Mouse (Mus musculus) CH12.LX (cell line): ENCODE measurements around the gene Lrrtm4. TPM values are rescaled to one million over a fixed set of nuclear protein-coding genes. Genes with fewer than 3 reads are reported as not detected.

Source experiments
- DNase-seq: peaks from one replicate; pipeline ENCODE4 v3.0.0-alpha.2; 2013; ENCODE audit errors: extremely low read depth
- H3K27ac ChIP-seq: 2 replicates; pipeline ENCODE4 v1.5.1; 2012; ENCODE audit warnings: low read depth, mild to moderate bottlenecking, control low read depth, moderate library complexity; ENCODE audit not compliant: insufficient read depth
- H3K27me3 ChIP-seq: replicated peaks from 2 replicates; pipeline ENCODE3; 2012; ENCODE audit warnings: inconsistent platforms
- H3K36me3 ChIP-seq, 2 experiments: replicated peaks in 1 of 2; 2 replicates each; pipeline versions ENCODE3 to v1.6.1; 2012; ENCODE audit warnings: inconsistent platforms in 1 of 2, low read length in 1 of 2, mild to moderate bottlenecking in 1 of 2, mixed read lengths in 1 of 2, moderate library complexity in 1 of 2; ENCODE audit not compliant: control insufficient read depth in 1 of 2, insufficient read depth in 1 of 2
- H3K4me1 ChIP-seq, 2 experiments: 2 replicates each; pipeline ENCODE4 v1.6.1; 2012; ENCODE audit warnings: inconsistent platforms in 1 of 2, moderate library complexity in 1 of 2; ENCODE audit not compliant: insufficient read depth in 2 of 2, control insufficient read depth in 1 of 2
- H3K4me2 ChIP-seq: 2 replicates; pipeline ENCODE4 v1.6.1; 2012; ENCODE audit warnings: low read depth, mild to moderate bottlenecking, control low read depth; ENCODE audit not compliant: poor library complexity, insufficient read depth, severe bottlenecking
- H3K4me3 ChIP-seq, 3 experiments: fragments of 150-350 bp in 1 of 3; sonication (generic) in 1 of 3; replicated peaks in 1 of 3; 2 replicates each; pipeline versions ENCODE3 to v1.5.1; 2011 to 2012; ENCODE audit warnings: low read depth in 2 of 3, low read length in 2 of 3, mild to moderate bottlenecking in 2 of 3, moderate library complexity in 2 of 3, control low read depth in 1 of 3, improper control_type of control experiment in 1 of 3, inconsistent platforms in 1 of 3, mixed read lengths in 1 of 3; ENCODE audit not compliant: poor library complexity in 1 of 3
- H3K79me2 ChIP-seq: replicated peaks from 2 replicates; pipeline ENCODE4 v1.6.1; 2012; ENCODE audit warnings: mild to moderate bottlenecking, moderate library complexity; ENCODE audit not compliant: control insufficient read depth, poor library complexity, insufficient read depth, severe bottlenecking; ENCODE audit errors: extremely low read depth
- H3K9ac ChIP-seq: 2 replicates; pipeline ENCODE4 v1.6.1; 2012; ENCODE audit warnings: low read depth, mild to moderate bottlenecking, control low read depth, moderate library complexity; ENCODE audit not compliant: insufficient read depth
- H3K9me3 ChIP-seq: replicated peaks from 2 replicates; pipeline ENCODE3; 2012; ENCODE audit warnings: low read length, inconsistent platforms, mixed read lengths
- BHLHE40 ChIP-seq: IDR thresholded peaks from 2 replicates; pipeline ENCODE4 v1.6.1; 2011; ENCODE audit warnings: mild to moderate bottlenecking, low read depth, low read length, improper control_type of control experiment
- CHD1 ChIP-seq: IDR thresholded peaks from 2 replicates; pipeline ENCODE4 v1.6.1; 2012; ENCODE audit warnings: low read depth, low read length, improper control_type of control experiment, inconsistent platforms
- CTCF ChIP-seq, 2 experiments: IDR thresholded peaks in 1 of 2; conservative IDR thresholded peaks in 1 of 2; 2 replicates each; pipeline ENCODE4 v1.5.1; 2011 to 2012; ENCODE audit warnings: low read depth in 2 of 2, low read length in 2 of 2, improper control_type of control experiment in 1 of 2, inconsistent platforms in 1 of 2, mild to moderate bottlenecking in 1 of 2, moderate library complexity in 1 of 2
- E2F4 ChIP-seq: IDR thresholded peaks from 2 replicates; pipeline ENCODE4 v1.6.1; 2011; ENCODE audit warnings: low read depth, low read length, improper control_type of control experiment; ENCODE audit not compliant: insufficient replicate concordance
- ELF1 ChIP-seq: IDR thresholded peaks from 2 replicates; pipeline ENCODE4 v1.6.1; 2014; ENCODE audit warnings: low read depth, mild to moderate bottlenecking, inconsistent platforms, low read length, improper control_type of control experiment
- ETS1 ChIP-seq: conservative IDR thresholded peaks from 2 replicates; pipeline ENCODE4 v1.6.1; 2012; ENCODE audit warnings: low read depth, mild to moderate bottlenecking, inconsistent platforms, low read length, improper control_type of control experiment, moderate library complexity
- GABPA ChIP-seq: IDR thresholded peaks from 2 replicates; pipeline ENCODE4 v1.6.1; 2012; ENCODE audit warnings: low read depth, low read length, improper control_type of control experiment, inconsistent platforms; ENCODE audit not compliant: insufficient replicate concordance
- JUN ChIP-seq: IDR thresholded peaks from 2 replicates; pipeline ENCODE4 v1.6.1; 2011; ENCODE audit warnings: low read depth, mild to moderate bottlenecking, low read length, improper control_type of control experiment, moderate library complexity; ENCODE audit not compliant: insufficient read depth
- MAX ChIP-seq: IDR thresholded peaks from 2 replicates; pipeline ENCODE4 v1.6.1; 2011; ENCODE audit warnings: low read length, improper control_type of control experiment
- MEF2A ChIP-seq: IDR thresholded peaks from 2 replicates; pipeline ENCODE4 v1.6.1; 2014; ENCODE audit warnings: low read depth, mild to moderate bottlenecking, inconsistent platforms, low read length, improper control_type of control experiment, borderline replicate concordance
- MXI1 ChIP-seq: IDR thresholded peaks from 2 replicates; pipeline ENCODE4 v1.6.1; 2011; ENCODE audit warnings: mild to moderate bottlenecking, low read depth, low read length, improper control_type of control experiment
- NRF1 ChIP-seq: IDR thresholded peaks from 2 replicates; pipeline ENCODE4 v1.6.1; 2014; ENCODE audit warnings: low read depth, mild to moderate bottlenecking, inconsistent platforms, low read length, improper control_type of control experiment, moderate library complexity
- PAX5 ChIP-seq: IDR thresholded peaks from 2 replicates; pipeline ENCODE4 v1.6.1; 2012; ENCODE audit warnings: low read length, inconsistent platforms, mixed read lengths
- POLR2A ChIP-seq: IDR thresholded peaks from 2 replicates; pipeline ENCODE4 v1.6.1; 2011; ENCODE audit warnings: low read depth, mild to moderate bottlenecking, improper control_type of control experiment, low read length
- POLR2AphosphoS2 ChIP-seq: IDR thresholded peaks from 2 replicates; pipeline ENCODE4 v1.6.1; 2011; ENCODE audit warnings: low read depth, low read length, improper control_type of control experiment
- RAD21 ChIP-seq: IDR thresholded peaks from 2 replicates; pipeline ENCODE4 v1.6.1; 2011; ENCODE audit warnings: low read depth, mild to moderate bottlenecking, low read length, improper control_type of control experiment, moderate library complexity
- SIN3A ChIP-seq: IDR thresholded peaks from 2 replicates; pipeline ENCODE4 v1.6.1; 2012; ENCODE audit warnings: low read length, improper control_type of control experiment, inconsistent platforms
- SMC3 ChIP-seq: IDR thresholded peaks from 2 replicates; pipeline ENCODE4 v1.6.1; 2011; ENCODE audit warnings: low read depth, low read length, improper control_type of control experiment
- TCF12 ChIP-seq: IDR thresholded peaks from 2 replicates; pipeline ENCODE4 v1.6.1; 2014; ENCODE audit warnings: low read depth, mild to moderate bottlenecking, inconsistent platforms, low read length, improper control_type of control experiment
- ZC3H11A ChIP-seq: IDR thresholded peaks from 2 replicates; pipeline ENCODE4 v1.6.1; 2012; ENCODE audit warnings: low read depth, mild to moderate bottlenecking, inconsistent platforms, low read length, improper control_type of control experiment
- ZKSCAN1 ChIP-seq: IDR thresholded peaks from 2 replicates; pipeline ENCODE4 v1.6.1; 2012; ENCODE audit warnings: low read depth, inconsistent platforms, low read length, improper control_type of control experiment, borderline replicate concordance
- dilution Hi-C: fragments of 300-500 bp; cut with MboI; formaldehyde crosslinking; loops from 2 replicates; pipeline ENCODE4 v1.14.3; 2020; ENCODE audit warnings: low sequenced_read_pairs; ENCODE audit not compliant: extremely low pct_unique_long_range_greater_than_20kb, extremely low pct_ligation_motif_present
- in situ Hi-C: fragments of 300-500 bp; cut with MboI; formaldehyde crosslinking; loops from 3 replicates; pipeline ENCODE4 v1.14.3; 2019; ENCODE audit warnings: low sequenced_read_pairs, low pct_ligation_motif_present, low pct_unique_long_range_greater_than_20kb, mixed read lengths
- polyA plus RNA-seq: library from polyadenylated mRNA; unstranded; fragments of >175 nt; gene quantifications from 2 replicates; pipeline ENCODE4 v1.2.1, GENCODE M21; 2012; ENCODE audit warnings: low read depth; ENCODE audit not compliant: insufficient read length
- total RNA-seq, 2 experiments: library from RNA; depleted of rRNA; stranded (reverse); fragments of 300-350 nt in 1 of 2; fragments of >200 nt in 1 of 2; gene quantifications; 2 replicates each; pipeline ENCODE4 v1.2.3; 2012 to 2014

Gene Lrrtm4
- total and polyA plus RNA-seq, 3 experiments, result not detected

- H3K79me2 ChIP-seq, result no peaks in the 10 kb centered on the region
- TF ChIP-seq MEF2A (no peak), JUN (no peak), TCF12 (no peak), CHD1 (no peak), ZKSCAN1 (no peak), MAX (no peak), ETS1 (no peak), SIN3A (no peak), MXI1 (no peak), E2F4 (no peak), PAX5 (no peak), POLR2A (no peak), BHLHE40 (no peak), ZC3H11A (no peak), RAD21 (no peak), NRF1 (no peak)
- H3K27me3 ChIP-seq, result no peaks in the 10 kb centered on the region
- no peak overlapping the region for H3K27ac ChIP-seq
- no peak for DNase-seq
- H3K4me2 ChIP-seq, result no peak overlapping the region
- no peaks in the 10 kb centered on the region for H3K36me3 ChIP-seq
- no peak overlapping the region for H3K4me3 ChIP-seq
- H3K9me3 ChIP-seq, result peaks cover 14% of the 10 kb centered on the region
- dilution Hi-C loops, result no loop called here
- H3K9ac ChIP-seq, result no peak overlapping the region
- in situ Hi-C loops, result no loop called here
- no peaks in the 10 kb centered on the region for H3K4me1 ChIP-seq
These were observed 645.4 kb downstream of the Lrrtm4 start for GRCm38 (mm10) chr6:80664039-80664438.

GRCm38 (mm10) chr6:80704183-80704582, 685.5 kb downstream of the Lrrtm4 start:
- no peak for TF ChIP-seq SMC3
- TF ChIP-seq NRF1, result no peak
- no peak for TF ChIP-seq ZKSCAN1
- TF ChIP-seq CTCF (conservative IDR thresholded peaks at IDR 0.05 in 1 of 2, IDR thresholded peaks at IDR 0.05 in 1 of 2; ENCODE audit: low read depth in 2 of 2, low read length in 2 of 2), result no peak
- TF ChIP-seq ETS1, result no peak
- no peak for TF ChIP-seq E2F4
- TF ChIP-seq MAX, result no peak
- no peak for TF ChIP-seq POLR2AphosphoS2
- TF ChIP-seq BHLHE40, result no peak
- TF ChIP-seq ELF1, result no peak
- TF ChIP-seq GABPA, result no peak
- no peak for TF ChIP-seq JUN
- no peak for TF ChIP-seq CHD1
- dilution Hi-C loops (no loop called here), in situ Hi-C loops (no loop called here)
- Histone ChIP-seq H3K27ac (no peak overlapping the region), H3K4me2 (no peak overlapping the region), H3K4me3 (no peak overlapping the region), H3K79me2 (no peaks in the 10 kb centered on the region), H3K36me3 (no peaks in the 10 kb centered on the region), H3K9me3 (peaks cover 32% of the 10 kb centered on the region), H3K9ac (no peak overlapping the region), H3K27me3 (no peaks in the 10 kb centered on the region), H3K4me1 (no peaks in the 10 kb centered on the region)
- DNase-seq, result no peak
